Mouse (Mus musculus) heart, adult 9 months (tissue): ENCODE measurements around the gene Elovl2.
"Not testable (repeated sequence)": the region's sequence is repeated elsewhere in the genome, so short reads cannot be mapped to it uniquely, and the experiment has no call there.

Experiments used
- DNase-seq, 2 experiments: peaks; one replicate each; pipeline ENCODE4 v3.0.0; 2022; ENCODE audit warnings: low spot score in 2 of 2

Gene Elovl2

DNA sequence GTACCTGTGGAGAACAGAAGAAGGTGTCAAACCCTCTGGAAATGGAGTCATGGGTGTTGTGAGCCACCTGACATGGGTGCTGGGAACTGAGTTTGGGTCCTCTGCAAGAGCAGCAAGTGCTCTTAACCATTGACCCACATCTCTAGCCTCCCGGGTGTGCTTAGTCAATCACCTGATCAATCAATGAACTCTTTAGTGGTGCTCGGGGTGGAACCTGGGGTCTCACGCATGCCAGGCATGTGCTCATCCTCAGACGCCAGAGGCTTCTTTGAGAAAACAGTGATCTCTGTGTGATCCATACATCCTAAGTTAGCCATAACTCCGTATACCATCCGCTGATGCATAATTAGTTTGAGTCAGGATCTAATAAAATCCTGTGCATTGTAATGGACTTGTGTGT, 15.0 kb upstream of the Elovl2 start:
- no peak for DNase-seq

DNA sequence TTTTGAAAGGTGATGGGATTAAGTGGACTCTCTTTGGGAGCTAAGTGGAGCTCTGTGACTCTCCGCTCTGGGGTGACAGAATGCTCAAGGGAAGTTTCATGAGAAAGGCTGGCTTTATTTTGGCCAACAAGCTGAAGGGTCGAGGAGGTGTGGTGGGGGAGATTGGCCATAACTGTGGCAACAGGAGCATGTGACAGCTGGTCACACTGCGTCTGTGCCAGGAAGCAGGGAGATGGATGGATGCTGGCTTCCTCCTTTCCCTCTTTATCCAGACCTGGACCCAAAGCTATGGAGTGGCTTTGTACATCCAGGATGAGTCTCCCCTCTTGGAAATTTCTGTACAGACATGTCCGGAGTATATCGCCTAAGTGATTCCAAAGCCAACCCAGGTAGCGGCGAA, 13.0 kb upstream of the Elovl2 start:
- no peak for DNase-seq

DNA sequence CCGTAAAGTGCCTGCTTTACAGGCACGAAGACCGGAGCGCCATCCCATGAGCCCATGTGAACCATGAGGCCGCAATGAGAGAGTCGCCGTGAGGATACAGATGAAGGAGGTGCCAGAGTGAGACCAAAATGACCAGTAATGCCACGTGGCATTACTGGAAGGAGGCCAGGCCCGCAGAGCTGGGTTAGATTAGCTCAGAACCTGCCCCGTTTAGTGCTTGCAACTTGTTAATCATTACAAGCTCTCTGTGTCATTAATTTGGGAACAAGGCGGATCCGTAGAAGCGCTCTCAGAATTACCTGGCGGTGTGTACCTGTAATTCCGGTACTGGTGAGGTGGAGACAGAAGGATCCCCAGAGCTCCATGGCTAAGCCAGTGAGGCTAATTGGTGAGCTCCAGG, 12.0 kb upstream of the Elovl2 start:
- no peak for DNase-seq

GRCm38 (mm10) chr13:41231389-41231983, 11.3 kb upstream of the Elovl2 start:
- DNase-seq, result no peak

DNA sequence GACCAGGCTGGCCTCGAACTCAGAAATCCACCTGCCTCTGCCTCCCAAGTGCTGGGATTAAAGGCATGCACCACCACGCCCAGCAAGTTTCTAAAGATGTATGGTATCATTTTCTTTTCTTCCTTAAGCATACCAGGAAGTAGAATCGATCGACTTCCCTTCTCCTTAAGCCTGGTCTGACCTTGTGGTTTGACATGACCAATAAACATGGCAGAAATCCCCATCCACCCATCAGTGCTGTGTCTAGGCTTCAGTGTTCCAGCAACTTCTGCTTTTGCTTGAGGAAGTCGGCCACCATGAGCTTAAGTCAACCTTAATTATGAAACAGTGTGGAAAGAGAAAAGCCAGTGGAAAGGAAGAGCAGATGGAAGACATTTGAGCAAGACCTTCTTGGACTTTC, 10.1 kb upstream of the Elovl2 start:
- no peak for DNase-seq

DNA sequence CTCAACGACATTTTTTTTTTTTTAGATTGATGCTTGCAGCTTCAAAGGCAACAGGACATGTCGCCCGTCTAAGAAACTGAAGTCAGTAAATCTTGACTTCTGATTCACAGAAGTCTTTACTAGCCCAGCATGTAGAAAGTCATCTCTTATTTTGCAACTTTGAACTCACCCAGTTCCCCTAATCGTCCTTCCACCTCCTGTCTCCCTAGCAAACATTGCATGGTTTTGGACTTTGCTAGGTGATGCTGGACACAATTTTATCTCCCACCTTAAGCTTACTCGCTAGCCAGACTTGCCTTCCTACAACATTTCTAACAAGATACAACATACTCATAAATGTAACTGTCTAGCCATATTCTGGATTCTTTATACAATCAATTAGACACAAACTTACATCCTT, 7.9 kb upstream of the Elovl2 start:
- DNase-seq, result no peak

DNA sequence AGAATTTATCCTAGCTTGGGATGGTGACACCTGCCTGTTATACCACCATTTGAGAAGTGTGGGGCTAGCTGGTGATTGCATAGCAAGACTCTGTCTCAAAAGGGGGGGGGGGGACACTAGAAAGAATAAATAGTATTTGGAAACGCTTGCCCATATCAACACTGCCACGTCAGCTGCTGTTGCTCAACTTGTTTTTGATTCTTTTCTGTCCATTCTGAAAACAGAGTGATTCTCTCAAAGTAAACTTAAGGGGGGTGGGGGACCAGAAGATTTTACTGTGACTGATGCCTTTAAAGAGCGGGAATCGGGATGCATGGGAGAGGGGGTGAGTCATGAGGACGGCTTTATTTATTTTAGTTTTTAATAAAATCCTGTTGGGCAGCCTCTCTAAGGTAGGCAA, 6.3 kb upstream of the Elovl2 start:
- DNase-seq, result no peak

- DNase-seq, result no peak
Observed at GRCm38 (mm10) chr13:41219687-41220303, 410 bp downstream of the Elovl2 start.

DNA sequence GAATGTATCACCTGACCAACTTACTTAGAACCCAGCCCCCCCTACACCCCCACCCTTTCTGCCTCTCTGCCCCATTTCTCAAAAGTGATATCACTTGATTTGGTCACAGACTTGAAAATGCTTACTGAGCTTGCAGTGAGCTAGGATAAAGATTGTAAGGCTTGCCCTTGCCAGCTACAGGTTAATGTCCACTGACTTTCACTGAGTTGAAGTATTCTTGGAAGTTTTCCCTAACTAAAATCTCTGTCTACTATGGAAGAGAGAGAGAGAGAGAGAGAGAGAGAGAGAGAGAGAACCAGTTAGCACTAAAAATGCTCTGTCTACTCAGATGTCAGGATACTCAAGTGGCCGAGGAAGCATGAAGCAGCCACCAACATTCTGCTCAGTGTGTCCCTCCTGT, 1.1 kb downstream of the Elovl2 start:
- DNase-seq, result no peak

- DNase-seq, result no peak
Observed at GRCm38 (mm10) chr13:41216236-41216635, 4.0 kb downstream of the Elovl2 start.

- no peak for DNase-seq
Observed at GRCm38 (mm10) chr13:41215669-41216068, 4.5 kb downstream of the Elovl2 start.

DNA sequence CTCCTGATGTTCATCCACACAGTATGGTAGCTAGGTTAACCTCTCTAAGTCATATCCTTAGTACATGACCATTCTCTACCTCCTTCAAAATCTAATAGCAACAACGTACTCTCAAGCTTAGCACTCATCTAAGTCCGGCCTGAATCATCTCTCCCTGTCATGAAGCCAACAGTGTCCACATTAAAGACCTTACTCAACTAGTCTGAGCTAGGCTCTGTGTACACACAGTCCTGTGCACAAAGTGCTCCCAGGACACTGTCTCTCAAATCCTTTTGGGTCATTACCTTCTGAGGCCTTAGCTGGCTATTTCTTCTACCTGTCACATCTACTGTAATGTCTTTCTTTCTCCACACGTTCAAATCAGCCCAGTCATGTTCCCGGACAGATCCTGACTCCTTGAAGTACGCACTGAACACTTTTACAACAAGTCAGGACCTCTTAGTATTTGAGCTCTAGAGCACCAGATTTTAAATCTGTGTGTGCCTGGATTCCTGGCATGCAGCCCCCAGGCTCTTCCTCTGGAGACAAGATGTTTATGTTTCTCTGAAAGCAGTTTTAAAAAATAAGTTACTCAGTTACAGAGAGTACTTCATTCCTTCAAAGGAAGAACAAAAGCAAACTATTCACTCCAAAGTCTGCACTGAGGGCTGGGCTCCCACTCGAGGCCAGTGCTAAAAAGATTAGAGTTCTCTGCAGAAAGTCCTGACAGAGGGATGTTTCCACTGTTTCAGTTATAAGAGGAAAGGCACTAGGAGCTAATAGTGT, 7.5 kb downstream of the Elovl2 start:
- no peak for DNase-seq

GRCm38 (mm10) chr13:41211276-41211675, 8.9 kb downstream of the Elovl2 start:
- DNase-seq, result no peak

DNA sequence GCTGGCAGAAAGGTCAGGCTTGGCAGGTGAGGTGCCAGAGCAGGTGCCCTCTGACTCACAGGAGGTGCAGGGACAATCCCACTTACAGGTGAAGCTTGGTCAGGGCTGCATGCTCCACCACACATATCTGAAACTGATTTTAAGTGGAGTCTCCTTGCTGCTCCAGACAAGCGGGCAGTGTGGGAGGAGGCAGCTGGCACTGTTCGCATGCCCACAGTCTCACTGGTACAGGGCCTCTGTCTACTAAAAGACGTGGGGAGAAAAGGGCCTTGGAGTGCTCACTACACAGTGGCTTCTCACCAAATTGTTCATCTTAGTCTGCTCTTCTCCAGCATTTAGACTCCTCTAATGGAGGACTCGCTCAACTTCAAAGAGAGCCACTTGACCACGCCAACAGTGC, 14.0 kb downstream of the Elovl2 start:
- DNase-seq, result no peak

GRCm38 (mm10) chr13:41205568-41205967, 14.6 kb downstream of the Elovl2 start:
- DNase-seq, result not testable (repeated sequence)

DNA sequence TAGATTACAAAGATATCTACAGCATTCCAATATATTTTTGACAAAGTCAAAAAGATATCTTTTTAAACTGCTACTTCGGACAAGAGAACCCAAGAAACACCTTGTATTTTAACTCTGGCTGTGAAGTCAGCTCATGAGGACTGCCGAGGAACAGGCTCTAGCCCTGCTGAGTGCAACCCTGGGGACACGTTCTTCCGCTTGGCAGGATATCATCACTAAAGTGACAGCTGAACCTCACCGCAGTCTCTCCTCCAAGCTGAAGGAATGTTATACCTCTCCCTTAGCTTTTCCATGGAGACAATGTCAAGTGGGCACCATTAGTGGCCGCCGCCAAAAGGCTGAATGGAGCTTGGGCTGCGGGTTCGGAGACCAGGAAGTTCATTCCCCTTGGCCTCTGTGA, 16.5 kb downstream of the Elovl2 start:
- no peak for DNase-seq

DNA sequence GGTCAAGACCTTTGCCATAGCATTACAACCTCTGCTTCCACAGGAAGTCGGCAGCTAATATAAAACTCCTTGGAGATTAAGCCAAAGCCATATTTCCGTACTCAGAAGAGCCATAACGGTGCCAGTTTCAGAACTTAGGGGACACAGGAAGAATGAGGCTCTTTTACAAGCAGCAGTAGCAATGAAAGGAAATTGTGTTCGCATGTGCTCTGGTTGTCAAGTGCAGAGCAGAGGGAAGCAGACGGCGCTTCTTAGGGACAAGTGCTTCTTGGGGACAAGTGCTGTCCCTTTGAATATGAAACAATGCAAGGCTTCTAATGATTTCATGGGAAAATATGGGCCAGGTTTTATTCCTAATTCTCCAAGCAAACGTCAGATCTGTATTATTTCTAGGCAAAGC, 16.9 kb downstream of the Elovl2 start:
- no peak for DNase-seq

GRCm38 (mm10) chr13:41200861-41201260, 19.3 kb downstream of the Elovl2 start:
- no peak for DNase-seq

DNA sequence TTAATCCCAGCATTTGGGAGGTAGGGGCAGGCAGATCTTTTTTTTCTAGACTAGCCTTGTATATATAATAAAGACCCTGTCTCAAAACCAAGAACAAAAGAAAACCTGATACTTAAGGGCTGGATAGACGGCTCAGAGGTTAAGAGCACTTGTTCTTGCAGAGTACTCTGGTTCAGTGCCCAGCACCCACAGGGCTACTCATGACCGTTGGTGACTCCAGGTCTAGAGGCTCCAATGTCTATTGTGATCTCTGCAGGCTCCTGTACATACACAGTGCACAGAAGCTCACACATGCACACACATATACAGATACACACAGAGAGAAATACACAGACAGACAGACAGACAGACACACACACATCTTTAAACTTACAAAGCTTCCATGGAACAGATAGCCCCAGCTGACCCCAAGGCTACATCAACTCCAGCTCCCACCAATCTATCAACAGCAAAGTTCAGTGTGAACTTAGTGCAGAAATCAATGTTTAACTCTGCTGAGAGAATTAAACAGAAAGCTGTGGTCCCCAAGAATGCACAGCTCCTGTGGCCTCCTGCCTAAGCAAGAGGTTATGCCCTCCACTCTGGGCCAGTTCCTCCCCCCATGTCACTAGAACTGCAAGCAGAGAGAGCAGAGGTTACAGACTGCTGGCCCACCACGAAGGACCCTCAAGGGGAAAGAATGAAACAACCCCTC, 24.4 kb downstream of the Elovl2 start:
- DNase-seq, result no peak

GRCm38 (mm10) chr13:41187886-41188285, 32.3 kb downstream of the Elovl2 start:
- no peak for DNase-seq

DNA sequence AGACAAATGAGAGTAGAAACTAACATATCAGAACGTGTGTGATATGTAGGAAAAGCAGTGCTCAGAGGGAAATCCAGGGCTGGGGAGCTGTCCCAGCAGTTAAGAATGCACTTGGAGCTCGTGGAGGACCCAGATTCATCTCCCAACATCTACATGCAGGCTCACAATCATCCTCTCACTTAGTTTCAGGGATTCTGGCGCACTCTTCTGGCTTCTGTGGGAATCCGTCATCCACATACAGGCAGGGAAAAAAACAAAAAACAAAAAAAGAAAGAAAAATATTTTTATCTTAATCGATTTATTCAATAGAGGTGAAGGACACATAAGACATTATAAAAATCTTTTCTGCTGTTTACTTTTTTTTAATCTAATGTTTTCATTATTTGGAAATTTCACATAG, 61.8 kb downstream of the Elovl2 start:
- DNase-seq, result no peak

DNA sequence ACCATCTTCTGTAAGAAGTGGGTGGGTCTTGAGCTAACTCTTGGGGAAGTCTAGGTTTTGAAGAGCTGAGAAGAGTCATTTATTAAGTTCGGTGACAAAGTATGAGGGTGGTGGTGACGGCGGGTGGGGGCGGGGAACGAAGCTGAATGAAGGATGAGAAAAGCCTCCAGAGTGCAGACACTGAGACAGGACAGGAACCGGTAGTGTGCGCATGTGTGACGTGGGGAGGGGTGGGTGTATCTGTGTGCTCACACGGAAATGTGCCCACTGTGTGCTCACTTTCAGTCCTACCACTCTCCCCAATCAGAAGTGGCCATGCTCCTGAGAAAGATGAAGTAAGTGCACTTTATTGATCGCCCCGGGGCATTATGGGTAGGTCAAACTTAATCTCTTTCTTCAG, 67.1 kb downstream of the Elovl2 start:
- DNase-seq, result no peak

- DNase-seq, result peak; percentile 3 to 19
Observed at GRCm38 (mm10) chr13:41146271-41146670, 73.9 kb downstream of the Elovl2 start.
